Mouse (Mus musculus): ENCODE measurements at regions not wholly inside any gene's neighbourhood (a gene's known extent, or its start where the extent isn't known, plus 50 kb on each side); places are given as distances from the start of the nearest gene placed in this dataset.
"Not testable (repeated sequence)": the region's sequence is repeated elsewhere in the genome, so short reads cannot be mapped to it uniquely, and the experiment has no call there.

DNA sequence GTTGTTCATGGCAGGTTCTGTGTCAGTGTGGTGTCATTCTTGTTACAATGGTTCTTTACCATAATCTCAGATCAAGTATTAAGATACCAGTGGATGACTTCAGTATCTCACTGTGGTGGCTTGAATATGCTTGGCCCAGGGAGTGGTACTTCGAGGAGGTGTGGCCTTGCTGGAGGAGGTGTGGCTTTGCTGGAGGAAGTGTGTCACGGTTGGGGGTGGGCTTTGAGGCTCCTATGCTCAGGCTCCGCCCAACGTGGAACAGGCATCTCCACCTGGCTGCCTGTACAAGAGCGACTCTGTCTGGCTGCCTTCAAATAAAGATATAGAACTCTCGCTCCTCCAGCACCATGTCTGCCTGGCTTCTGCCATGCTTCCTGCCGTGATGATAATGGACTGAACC is 63.6 kb downstream of the Cd2 start:
- DNase-seq (ENCODE audit: low read depth), result no peak

DNA sequence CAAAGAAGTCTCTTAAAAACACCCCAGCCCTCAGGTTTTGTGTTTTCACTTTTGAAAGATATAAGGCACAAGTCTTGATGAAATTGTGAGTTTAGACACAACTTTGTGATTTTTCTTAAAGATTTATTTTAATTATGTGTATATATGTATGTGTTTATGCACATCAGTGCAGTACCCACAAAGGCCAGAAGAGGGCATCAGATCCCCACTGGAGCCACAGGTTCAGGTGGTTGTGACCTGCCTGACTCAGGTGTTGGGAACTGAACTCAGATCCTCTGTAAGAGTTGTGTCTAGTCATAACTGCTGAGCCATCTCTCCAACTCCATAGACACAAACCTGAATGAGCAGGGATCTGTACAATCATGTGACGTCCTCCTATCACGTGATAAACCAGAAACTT is 67.8 kb downstream of the Cd2 start:
- peak; percentile 56 for DNase-seq (ENCODE audit: low read depth)

DNA sequence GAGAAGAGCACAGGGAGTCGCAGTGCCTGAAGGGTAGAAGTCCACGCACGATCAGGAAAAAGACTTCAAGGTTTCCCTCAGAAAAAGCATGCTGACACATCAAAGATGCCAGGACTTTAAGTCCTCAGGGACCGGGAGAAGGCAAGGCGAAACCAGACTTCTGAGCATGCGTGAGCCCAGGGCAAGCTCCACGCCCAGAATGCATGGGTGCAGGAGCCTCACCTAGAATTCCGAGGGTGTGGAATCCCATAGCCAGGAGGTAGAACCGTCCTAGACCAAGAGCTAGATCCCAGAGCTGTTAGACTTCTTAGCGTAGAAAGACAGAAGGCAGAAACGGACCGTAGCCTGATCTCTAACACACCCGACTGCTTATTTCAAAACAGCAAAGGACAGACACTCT is 71.0 kb downstream of the Cd2 start:
- DNase-seq (ENCODE audit: low read depth), result no peak

DNA sequence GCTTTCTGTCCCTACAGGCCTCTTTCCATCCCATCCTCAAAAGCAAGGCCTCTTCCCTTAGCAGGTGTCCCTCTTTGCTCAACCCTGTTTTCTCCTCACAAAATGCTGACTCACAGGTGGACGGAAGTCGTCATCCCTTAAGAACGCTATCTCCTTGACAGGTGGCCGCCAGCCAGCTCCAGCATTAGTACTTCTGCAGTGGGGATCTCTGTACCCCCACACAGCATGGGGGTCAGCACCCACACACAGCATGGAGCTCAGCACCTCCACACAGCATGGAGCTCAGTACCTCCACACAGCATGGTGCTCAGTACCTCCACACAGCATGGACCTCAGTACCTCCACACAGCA is 74.6 kb downstream of the Cd2 start:
- DNase-seq (ENCODE audit: low read depth), result no peak

DNA sequence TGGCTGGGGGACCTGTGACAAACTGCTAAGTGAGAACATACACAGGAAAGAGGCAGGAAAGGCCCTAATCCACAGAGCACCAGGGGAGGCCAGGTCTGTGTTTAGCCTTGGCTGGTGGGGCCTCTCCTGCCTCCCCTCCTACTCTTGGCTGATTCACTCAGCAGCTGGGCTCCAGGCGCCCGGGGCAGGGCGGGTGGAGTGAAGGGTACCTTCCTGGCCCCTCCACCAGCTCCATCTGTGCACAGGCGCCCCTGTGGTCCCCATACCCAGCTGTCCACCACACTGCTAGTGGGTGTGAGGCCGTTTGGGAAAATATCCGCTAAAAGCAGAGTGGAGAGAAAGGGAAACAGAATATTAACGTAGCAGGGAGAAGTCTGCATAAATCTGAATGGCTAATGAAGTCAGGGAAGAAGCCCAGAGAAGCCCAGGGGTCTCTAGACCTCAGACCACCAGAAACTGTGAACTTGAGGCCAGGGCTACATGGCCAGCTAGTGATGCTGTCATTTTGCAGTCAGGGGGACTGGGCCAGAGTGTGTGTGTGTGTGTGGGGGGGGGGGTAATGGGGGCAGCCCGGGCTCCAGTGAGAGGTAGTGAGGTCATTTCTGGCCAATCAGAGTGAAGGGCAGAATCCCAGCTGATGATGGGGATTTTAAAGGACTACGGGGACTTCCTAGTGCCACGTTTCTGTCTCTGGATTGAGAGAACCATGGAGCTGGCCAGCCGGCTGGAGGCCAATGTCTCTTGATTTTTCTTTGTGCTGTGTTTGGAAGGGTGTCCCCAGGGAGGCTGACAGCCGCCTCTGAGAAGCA is 75.1 kb downstream of the Cd2 start:
- DNase-seq (ENCODE audit: low read depth), result no peak

DNA sequence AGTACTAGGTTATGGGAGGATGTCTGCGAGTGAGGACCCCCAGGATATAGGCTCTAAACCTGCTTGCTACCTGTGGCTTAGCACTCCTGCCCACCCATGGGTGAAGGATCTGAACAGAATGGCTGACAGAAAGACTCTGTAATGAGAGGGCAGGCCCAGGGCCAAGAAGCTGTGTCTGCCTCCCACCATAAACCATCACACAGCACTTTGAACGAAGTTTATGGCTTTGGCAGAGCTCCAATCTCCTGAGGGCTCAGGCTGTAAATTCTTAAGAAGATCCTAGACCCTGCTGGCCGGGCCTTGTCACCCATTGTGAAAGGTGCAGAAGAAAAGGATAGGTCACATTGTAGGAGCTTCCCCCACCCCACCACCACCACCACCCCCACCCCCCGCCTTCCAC is 75.8 kb downstream of the Cd2 start:
- no peak for DNase-seq (ENCODE audit: low read depth)

DNA sequence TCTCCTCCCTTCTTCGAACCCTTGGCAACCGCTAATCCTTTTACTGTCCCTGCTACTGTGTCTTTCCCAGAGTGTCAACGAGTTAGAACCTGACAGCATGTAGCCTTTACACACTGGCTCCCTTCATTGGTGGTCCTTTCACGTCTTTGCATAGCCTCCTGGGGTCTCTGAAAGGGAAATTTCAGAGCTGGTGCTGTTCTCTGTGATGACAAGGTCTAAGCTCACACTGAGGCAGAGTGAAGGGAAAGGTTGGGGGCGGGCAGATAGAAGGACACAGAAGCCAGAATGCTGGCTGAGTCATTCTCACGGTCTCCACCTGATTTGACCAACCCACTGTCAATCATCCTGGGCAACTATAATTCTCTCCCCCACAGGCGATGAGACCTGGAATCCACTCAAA is 78.2 kb downstream of the Cd2 start:
- DNase-seq (ENCODE audit: low read depth), result no peak

DNA sequence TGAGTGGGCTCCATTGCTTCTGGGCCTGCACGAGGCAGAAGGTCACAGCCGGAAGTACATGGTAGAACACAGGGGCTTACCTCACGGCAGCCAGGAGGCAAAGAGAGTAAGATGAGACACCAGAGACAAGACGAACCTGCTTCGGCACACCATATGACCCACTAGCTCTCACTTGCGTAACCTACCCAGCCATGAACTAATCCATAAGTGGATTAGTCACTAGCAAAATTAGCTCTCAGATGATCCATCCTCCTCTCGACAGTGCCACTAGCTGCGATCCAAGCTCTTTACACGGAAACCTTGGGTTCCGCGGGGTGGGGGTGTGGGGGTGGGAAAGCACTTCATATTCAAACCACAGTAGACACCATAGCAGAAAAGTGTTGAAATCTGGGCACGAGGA is 79.0 kb downstream of the Cd2 start:
- DNase-seq (ENCODE audit: low read depth), result no peak

DNA sequence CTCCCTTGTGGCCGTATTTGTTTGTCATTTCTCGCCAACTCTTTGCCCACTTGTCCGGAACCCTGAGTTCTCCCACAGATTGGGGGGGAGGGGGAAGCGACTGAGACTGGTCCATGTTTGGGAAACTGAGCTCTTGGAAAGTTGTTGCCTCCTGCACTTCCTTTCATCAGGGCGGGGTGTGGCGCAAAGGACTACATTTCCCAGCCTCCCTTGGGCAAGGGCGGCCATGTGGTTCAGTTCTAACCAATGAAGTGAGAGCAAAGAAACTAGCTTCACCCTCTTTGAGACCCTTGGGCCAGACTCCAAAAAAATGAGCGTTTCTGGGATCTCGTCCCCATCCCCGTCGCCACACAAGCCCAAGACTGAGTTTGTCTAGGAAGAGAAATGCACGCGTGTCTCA is 81.6 kb downstream of the Cd2 start:
- not testable (repeated sequence) for DNase-seq (ENCODE audit: low read depth)

DNA sequence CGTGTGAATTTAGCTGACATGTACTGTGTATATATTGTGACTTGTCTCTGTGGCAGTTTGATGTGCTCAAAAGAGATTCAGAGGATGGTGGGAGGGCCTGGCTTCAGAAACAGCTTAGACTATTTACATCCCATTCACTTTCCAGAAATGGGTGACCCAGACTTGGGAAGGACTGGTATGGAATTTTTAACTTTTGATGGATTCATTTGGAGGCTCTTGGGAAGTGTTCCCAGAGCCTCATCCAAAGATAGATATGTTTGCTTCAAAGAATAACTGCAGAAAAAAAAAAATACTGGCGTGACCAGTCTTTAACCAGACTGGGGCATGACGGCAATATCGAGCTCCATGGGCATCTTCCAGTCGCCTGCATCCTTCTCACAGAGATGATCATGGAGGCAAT is 84.6 kb upstream of the Ptgfrn start:
- no peak for DNase-seq (ENCODE audit: low read depth)

DNA sequence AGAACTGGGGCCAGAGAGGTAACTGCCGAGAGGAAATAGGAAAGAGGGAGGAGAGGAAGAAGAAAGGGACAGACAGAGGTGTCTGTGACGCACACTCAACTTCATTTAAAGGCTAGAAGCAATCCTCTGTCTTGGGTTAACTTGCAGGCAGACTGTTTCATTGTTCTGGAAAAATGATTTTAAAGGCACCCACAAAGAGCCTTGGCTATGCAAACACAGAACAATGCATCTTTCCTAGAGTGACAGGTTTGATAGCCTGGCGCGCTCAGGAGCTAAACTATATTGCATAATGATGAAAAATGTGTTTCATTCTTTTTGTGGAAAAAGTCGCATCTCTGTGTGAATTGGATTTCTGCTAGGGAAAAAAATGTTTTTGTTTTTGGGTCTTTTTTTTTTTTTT is 84.2 kb upstream of the Ptgfrn start:
- no peak for DNase-seq (ENCODE audit: low read depth)

DNA sequence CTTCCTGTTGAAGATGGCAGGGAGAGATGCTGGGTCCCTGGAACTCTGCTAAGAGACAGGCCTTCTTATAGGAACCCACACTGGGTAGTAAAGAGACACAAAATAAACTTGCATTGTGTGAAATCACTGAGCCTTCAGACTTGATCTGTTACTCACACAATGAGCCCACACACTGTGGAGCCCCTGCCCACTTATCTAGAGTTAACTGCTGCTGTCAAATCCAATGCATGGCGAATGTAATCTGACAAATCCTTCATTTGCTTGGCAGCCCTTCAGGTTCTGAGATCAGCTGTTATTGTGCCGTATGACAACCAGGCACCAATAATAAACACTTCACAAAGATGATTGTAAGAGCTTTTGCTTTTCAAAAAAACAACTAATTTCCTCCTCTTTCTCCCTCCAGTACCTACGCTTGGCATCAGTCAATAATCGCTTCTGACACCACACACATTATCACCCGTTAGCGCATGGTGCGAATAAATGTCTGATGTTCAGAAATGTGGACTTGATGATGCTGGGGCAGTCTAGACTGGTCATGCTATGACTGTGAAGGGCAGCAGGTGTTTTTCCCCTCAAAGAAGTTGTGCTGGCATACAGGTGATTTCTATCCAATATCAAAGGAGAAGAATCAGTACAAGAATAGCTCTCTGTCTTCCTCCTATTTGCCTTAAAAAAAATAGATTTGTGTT is 81.4 kb upstream of the Ptgfrn start:
- DNase-seq (ENCODE audit: low read depth), result no peak

DNA sequence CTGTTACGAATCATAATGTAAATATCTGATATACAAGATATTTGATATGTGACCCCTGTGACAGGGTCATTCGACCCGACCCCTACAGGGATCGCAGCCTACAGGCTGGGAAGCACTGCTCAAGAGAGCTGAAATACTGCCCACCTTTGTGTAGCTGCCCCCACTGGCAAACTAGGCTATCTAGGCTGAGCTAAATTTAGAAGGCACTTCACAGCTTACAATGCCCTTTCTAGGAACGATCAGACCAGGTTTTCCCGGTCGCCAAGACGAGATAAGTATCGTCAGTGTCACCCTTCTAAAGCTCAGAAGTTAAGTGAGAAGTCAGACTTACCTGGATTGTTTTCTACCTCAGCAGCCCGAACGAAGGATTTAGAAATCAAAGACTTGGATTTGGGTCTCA is 71.9 kb upstream of the Ptgfrn start:
- no peak for DNase-seq (ENCODE audit: low read depth)

DNA sequence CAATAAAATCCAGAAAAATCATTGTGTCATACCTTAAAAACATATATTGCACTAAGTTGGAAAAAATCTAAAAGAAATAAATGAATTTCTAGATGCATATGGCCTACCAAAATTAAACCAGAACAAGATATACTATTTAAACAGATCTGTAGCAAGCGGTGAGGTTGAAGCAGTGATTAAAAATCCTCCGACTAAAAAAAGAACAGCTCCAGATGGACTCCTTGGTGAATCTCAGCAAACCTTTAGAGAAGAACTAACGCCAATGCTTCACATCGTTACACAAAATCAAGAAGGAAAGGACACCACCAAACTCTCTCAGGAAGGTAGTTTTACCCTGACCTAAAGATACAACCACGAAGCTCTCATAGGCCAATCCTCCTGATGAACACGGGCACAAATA is 63.9 kb upstream of the Ptgfrn start:
- DNase-seq (ENCODE audit: low read depth), result no peak

DNA sequence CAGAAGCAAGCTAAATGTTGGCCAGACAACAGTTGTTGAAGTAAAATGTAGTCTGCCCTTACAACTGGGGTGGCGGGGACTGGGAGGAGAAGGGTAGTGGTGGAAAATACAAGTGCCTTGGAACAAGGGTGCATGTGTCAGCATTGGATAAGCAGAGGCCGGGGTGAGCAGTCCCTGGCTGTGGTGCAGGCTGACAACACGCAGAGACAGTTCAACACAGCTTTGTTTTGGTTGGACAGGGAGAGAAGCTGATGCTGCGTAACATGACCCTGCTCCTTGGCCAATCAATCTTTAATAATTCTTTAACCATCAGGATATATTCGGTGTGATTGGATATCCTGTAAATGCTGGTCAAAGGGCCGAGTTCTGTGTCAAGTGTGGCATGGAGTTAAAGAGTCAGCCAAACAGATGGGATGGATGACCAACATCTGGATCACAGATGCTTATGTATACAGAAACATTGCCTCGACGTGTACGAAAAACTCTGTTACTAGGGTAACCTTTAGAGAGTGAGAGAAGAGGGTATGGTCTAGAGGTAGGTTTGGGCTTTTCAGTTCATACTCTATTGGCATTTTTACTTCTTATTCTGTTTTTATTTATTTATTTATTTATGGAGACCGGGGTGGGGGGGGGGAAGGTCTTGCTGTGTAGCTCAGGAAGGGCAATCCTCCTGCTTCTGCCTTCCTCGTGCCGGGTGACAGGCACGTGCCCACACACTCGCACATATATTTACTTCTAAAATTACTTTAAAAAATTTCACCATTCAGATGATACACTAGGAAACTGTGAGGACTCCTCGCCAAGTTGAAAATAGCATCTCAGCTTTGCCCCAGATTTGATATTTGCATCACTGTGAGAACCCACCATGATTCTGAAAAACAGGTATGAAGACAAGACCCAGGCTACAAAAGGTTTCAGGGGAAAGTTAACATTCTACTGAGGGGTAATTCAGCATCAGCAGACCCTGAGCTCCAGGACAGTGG is 60.2 kb upstream of the Ptgfrn start:
- DNase-seq (ENCODE audit: low read depth), result no peak

DNA sequence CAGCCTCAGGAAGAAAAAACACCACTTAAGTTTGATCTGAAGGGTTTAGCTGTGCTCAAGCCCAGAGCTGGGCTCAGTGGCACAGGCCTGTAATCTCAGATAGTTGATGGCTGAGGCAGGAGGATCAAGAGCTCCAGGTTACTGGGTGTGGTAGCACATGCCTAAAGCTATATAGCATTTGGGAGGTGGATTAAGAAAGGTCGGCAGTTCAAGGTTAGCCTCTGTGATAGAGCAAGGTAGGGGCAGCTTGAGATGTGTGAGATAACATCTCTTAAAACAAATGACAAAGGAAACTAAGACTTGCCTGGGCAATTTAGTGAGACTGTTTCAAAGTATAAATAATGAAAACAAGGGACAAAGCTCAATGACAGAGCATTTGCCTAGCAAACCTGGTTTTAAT is 56.9 kb upstream of the Ptgfrn start:
- DNase-seq (ENCODE audit: low read depth), result no peak

DNA sequence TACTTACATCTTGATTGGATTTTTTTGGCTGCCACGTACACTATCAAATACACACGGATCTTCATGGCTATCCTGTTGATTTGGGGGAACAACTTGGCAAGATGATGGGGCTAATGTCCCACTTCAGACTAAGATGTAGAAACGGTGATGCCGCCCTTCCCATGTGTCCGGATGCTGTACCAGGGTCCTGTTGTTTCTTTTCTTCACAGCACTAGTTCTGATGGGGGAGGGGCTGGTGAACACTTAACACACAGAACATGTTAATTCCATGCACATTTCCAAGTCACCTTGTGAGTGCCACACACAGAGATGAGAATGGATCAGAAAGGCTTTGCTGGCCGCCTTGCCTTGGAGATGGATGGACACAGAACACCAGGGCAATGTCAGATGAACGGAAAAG is 56.5 kb upstream of the Ptgfrn start:
- DNase-seq (ENCODE audit: low read depth), result no peak

DNA sequence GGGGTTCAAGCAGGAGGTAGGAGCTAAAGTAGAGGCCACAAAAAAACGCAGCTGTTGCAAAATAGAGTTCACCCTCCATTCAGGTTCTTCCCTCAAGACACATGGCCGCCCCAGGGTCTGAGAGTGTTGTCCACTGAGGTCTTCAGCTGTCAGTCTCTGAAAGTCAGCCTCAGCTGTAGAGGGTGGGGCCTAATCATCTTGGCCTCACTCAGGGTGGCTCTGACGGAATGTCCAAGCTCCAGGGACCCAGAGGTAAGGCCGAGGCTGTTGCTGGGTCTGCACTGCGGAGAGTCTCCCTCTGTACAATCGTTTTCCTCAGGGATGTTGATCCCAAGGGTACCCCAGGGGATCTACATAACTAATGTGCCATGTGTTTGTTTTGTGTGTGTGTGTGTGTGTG is 55.2 kb upstream of the Ptgfrn start:
- no peak for DNase-seq (ENCODE audit: low read depth)

DNA sequence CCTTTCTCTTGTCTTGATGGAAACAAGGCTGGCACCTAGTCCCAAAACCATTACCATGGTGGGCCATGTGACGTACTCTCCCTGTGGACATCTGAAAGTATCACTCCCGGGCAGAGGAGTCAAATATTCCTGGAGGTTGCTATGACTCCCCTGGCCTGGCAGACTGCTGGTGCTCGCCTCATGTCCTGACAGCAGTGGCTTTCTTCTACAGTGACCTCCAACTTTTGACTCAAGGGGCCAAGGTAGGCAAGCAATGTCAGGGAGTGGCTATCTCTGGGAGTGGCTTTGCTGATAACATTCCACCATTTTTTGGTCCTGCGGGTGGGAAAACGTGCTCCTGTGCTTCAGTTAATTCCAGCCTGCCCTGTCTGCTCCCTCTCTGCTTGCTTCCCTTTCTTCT is 54.7 kb upstream of the Ptgfrn start:
- no peak for DNase-seq (ENCODE audit: low read depth)

DNA sequence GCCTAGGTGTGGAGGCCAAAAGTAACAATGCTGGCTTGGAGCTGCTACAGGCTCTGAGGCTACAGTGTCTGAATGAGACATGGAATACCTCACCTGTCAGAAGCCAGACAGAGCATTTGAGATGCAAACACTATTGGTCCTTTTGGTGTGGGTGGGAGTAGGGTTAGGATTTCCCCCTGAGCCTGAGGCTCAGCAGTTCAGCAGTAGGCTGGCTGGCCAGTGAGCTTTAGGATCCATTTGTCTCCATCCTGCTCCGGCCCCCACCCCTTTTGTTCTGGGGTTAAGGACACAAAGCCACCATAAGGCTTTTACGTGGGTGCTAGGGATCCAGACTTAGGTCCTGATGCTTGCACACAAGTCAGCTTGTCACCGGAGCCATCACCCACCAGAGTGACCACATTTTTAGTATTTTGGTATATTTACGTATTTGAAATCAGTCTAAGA is 53.9 kb upstream of the Ptgfrn start:
- no peak for DNase-seq (ENCODE audit: low read depth)

DNA sequence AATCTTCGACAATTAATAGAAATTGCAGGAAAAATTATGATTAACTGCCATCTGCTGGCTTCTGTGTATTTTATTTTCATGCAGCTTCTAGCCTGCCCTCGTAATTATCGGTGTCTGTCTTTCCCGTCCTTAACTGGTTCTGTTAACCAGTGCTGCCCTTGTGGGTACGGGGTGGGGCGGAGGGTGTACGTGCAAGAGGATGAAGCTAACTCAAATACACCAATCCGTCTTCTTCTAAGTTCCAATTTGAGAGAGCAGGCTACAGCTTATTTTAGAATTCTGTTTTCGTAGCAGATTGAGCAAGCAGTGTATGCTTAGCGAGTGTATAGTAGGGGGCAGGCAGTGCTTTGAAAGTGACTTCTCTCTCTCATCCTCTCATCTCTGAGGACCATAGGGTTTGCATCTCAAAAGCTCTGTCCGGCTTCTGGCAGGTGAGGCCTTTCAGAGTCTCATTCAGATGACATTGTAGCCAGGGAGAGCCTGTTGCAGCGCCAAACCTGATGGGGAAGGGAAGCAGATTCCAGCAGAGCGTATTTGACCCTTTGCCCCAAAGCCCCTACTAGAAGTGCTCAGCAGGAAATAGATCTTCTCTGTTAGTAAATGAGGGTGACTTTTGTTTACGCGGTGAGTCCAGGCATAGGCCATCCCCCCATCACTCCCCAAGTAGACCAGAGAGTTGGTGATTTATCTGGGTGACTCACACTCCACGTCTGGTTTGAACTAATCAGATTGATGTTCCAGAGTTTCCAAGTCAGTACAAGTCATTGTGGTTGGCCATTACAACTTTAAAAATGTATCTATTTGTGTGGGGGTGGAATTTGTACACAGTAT is 53.3 kb upstream of the Ptgfrn start:
- peak; percentile 24 for DNase-seq (ENCODE audit: low read depth)

Data from naive thymus-derived CD4-positive, alpha-beta T cell, adult 2 months (primary cell).